Comparison of ENCODE assay signal across 8 mouse cellular contexts in genomic region chr11:61174291-61174820, GRCm38 (mm10). TPM values are rescaled to one million over a fixed set of nuclear protein-coding genes. Genes with fewer than 3 reads are reported as not detected.
DNase-seq lines count a peak whose midpoint lies in the region; TF ChIP-seq lines count a peak whose summit lies in the region.

No protein-coding gene starts in this region.

- peak overlapping the region; percentile 96 for H3K27ac ChIP-seq in olfactory bulb, adult 2 months (ENCODE audit: insufficient read depth, low read depth, low read length)

- TF ChIP-seq POLR2A in lung, adult 2 months (IDR thresholded peaks at IDR 0.05; ENCODE audit: borderline replicate concordance, extremely low read depth, low read depth, low read length): no peak
- TF ChIP-seq POLR2A in olfactory bulb, adult 2 months (IDR thresholded peaks at IDR 0.05; ENCODE audit: insufficient read depth, low read depth, low read length): no peak

- peak overlapping the region; percentile 92 for H3K4me3 ChIP-seq in lung, adult 2 months (replicated peaks; ENCODE audit: extremely low read depth, low read depth, low read length)
- peak overlapping the region; percentile 94 for H3K4me3 ChIP-seq in olfactory bulb, adult 2 months (ENCODE audit: insufficient read depth, low read depth, low read length)

- H3K4me1 ChIP-seq in lung, adult 2 months (ENCODE audit: control insufficient read depth, insufficient read depth, low read length): no peaks in the 10 kb centered on the region
- peaks cover 15% of the 10 kb centered on the region for H3K4me1 ChIP-seq in olfactory bulb, adult 2 months (ENCODE audit: control insufficient read depth, insufficient read depth, low read length)

- peak; percentile 35 to 47 for DNase-seq in spleen, postnatal 14 days (ENCODE audit: low spot score in 2 of 2)
- DNase-seq in spleen, adult 18-20 months: no peak
- peak; percentile 70 for DNase-seq in cerebellum, adult 9-10 months
- peak; percentile 61 for DNase-seq in gastrocnemius, postnatal 10 days
- DNase-seq in kidney, postnatal 25 days: peak; percentile 50 to 81
- DNase-seq in lung, adult 2 months: no peak
- DNase-seq in yolk sac, embryonic 10.5 days (ENCODE audit: low spot score): peak; percentile 85

- 1% methylated on average over 28 of the region's 28 CpGs for WGBS in lung, adult 2 months
- under 1% methylated on average over 28 of the region's 28 CpGs for WGBS in olfactory bulb, adult 2 months

- peak; percentile 36; the same call in 1 of the 2 replicates for TF ChIP-seq CTCF in lung, adult 2 months (IDR thresholded peaks at IDR 0.05; ENCODE audit: insufficient read depth, low read length)
- no peak; the same call in 1 of the 2 replicates for TF ChIP-seq CTCF in olfactory bulb, adult 2 months (IDR thresholded peaks at IDR 0.05; ENCODE audit: insufficient read depth, low read depth, low read length)

RNA-seq across cellular contexts. Expression of gene Usp22, which starts 0.5 kb away (rescaled TPM):
- 10 to 100 TPM; 28.1 to 39.3 TPM for total RNA-seq in gastrocnemius, postnatal 10 days (2021)
- 37.6 and 43.6 TPM in 2 replicates for polyA plus RNA-seq in lung, adult 2 months (2012; rRNA removed)
- polyA plus RNA-seq in olfactory bulb, adult 2 months (2012; ENCODE audit: insufficient read depth, insufficient read length, low replicate concordance, missing spikeins): not detected in 2 replicates

RNA-seq across cellular contexts. Expression of gene Aldh3a1, which starts 33.0 kb away (rescaled TPM):
- total RNA-seq in gastrocnemius, postnatal 10 days (2021): under 1 TPM; 0.23 to 0.34 TPM
- polyA plus RNA-seq in lung, adult 2 months (2012; rRNA removed): 13.4 and 130 TPM in 2 replicates
- not detected in 2 replicates for polyA plus RNA-seq in olfactory bulb, adult 2 months (2012; ENCODE audit: insufficient read depth, insufficient read length, low replicate concordance, missing spikeins)

RNA-seq across cellular contexts. Expression of gene Tnfrsf13b, which starts 47.8 kb away (rescaled TPM):
- 1 to 10 TPM in 1 of 2 experiments, under 1 TPM in 1; 0.61 to 1.2 TPM for total RNA-seq in gastrocnemius, postnatal 10 days (2021)
- 26.2 and 26.4 TPM in 2 replicates for polyA plus RNA-seq in lung, adult 2 months (2012; rRNA removed)
- not detected in 2 replicates for polyA plus RNA-seq in olfactory bulb, adult 2 months (2012; ENCODE audit: insufficient read depth, insufficient read length, low replicate concordance, missing spikeins)

Comparison
In these comparisons a context has a peak if more than half of its experiments do, and no peak if none do; other contexts are left out.
1. DNase-seq: peak in spleen, postnatal 14 days (2 of 2), cerebellum, adult 9-10 months (single experiment), gastrocnemius, postnatal 10 days (single experiment), kidney, postnatal 25 days (2 of 2) and yolk sac, embryonic 10.5 days (single experiment); none in spleen, adult 18-20 months (0 of 2) and lung, adult 2 months (single experiment).
2. RNA of gene Aldh3a1, which starts 33.0 kb away (polyA plus RNA-seq): 13.4 to 130 TPM in lung, adult 2 months; not detected in olfactory bulb, adult 2 months; every median in the first group is over 10 times any median in the second.
3. RNA of gene Tnfrsf13b, which starts 47.8 kb away (polyA plus RNA-seq): 26.2 to 26.4 TPM in lung, adult 2 months; not detected in olfactory bulb, adult 2 months; every median in the first group is over 10 times any median in the second.